Comparison of ENCODE assay signal across 8 mouse cellular contexts in the genomic region with DNA sequence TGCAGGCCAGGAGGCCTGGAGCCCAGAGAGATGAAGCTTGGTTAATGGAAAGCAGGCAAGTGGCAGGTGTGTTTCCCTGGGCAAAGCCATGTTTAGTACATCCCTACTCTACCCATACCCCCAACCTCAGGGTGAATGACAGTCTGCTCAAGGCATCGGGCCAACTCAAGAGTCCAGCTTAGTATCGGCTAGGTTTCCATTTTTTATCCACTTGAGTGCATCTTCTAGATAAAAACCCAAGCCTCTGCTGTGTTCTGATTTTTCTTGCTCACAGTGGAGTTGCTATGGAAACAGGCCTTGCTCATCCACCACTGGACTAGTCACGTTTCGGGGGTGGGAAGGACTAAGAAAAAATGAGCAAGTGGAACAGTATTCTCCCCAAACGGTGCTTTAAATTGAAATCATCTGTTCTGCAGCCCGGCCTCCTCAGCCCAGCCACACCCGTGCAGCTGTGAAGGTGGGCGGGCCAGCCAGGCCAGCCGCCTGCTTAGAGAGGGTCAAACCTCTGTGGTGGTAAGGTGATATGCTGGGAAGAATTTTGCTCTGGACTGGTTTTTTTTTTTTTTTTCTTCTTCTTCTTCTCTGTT.
DNase-seq lines count a peak whose midpoint lies in the region; ATAC-seq and TF ChIP-seq lines count a peak whose summit lies in the region.

No protein-coding gene starts in this region.

- H3K4me3 ChIP-seq in lung, postnatal 0 days (ENCODE audit: low read depth, low read length): no peak overlapping the region
- H3K4me3 ChIP-seq in forebrain, embryonic 16.5 days (replicated peaks; ENCODE audit: low read length): no peak overlapping the region
- no peak overlapping the region for H3K4me3 ChIP-seq in midbrain, embryonic 16.5 days (ENCODE audit: low read depth, low read length)
- no peak overlapping the region for H3K4me3 ChIP-seq in intestine, embryonic 15.5 days (replicated peaks)

- no peak overlapping the region for H3K27ac ChIP-seq in lung, postnatal 0 days (ENCODE audit: low read length)
- H3K27ac ChIP-seq in forebrain, embryonic 16.5 days (ENCODE audit: low read length): peak overlapping the region; percentile 33; the same call in 1 of the 2 replicates
- H3K27ac ChIP-seq in midbrain, embryonic 16.5 days (ENCODE audit: low read length): peak overlapping the region; percentile 93
- no peak overlapping the region for H3K27ac ChIP-seq in intestine, embryonic 15.5 days

- 34% methylated on average over 9 of the region's 9 CpGs for WGBS in lung, postnatal 0 days
- 45% methylated on average over 9 of the region's 9 CpGs for WGBS in forebrain, embryonic 16.5 days
- 19% methylated on average over 9 of the region's 9 CpGs for WGBS in midbrain, embryonic 16.5 days
- WGBS in intestine, embryonic 15.5 days: 53% methylated on average over 9 of the region's 9 CpGs

- no peak overlapping the region for H3K9ac ChIP-seq in lung, postnatal 0 days (replicated peaks; ENCODE audit: low read depth)
- H3K9ac ChIP-seq in forebrain, embryonic 16.5 days (replicated peaks; ENCODE audit: low read depth, low read length): no peak overlapping the region
- H3K9ac ChIP-seq in midbrain, embryonic 16.5 days (ENCODE audit: low read depth, low read length): no peak overlapping the region
- no peak overlapping the region for H3K9ac ChIP-seq in intestine, embryonic 15.5 days

- no peak for TF ChIP-seq CTCF in lung, postnatal 0 days (IDR thresholded peaks at IDR 0.05)

- no peaks in the 10 kb centered on the region for H3K4me1 ChIP-seq in lung, postnatal 0 days (ENCODE audit: insufficient read depth, low read depth, low read length)
- H3K4me1 ChIP-seq in forebrain, embryonic 16.5 days (replicated peaks; ENCODE audit: control insufficient read depth, insufficient read depth, low read length): peaks cover 3% of the 10 kb centered on the region; the same call in 1 of the 2 replicates
- peaks cover 14% of the 10 kb centered on the region for H3K4me1 ChIP-seq in midbrain, embryonic 16.5 days (ENCODE audit: control insufficient read depth, insufficient read depth, low read length)
- H3K4me1 ChIP-seq in intestine, embryonic 15.5 days (replicated peaks): no peaks in the 10 kb centered on the region

- no peaks in the 10 kb centered on the region for H3K27me3 ChIP-seq in lung, postnatal 0 days (replicated peaks; ENCODE audit: insufficient read depth, low read length)
- no peaks in the 10 kb centered on the region for H3K27me3 ChIP-seq in forebrain, embryonic 16.5 days (replicated peaks; ENCODE audit: control insufficient read depth, insufficient read depth, low read length)
- no peaks in the 10 kb centered on the region for H3K27me3 ChIP-seq in midbrain, embryonic 16.5 days (ENCODE audit: control insufficient read depth, insufficient read depth, low read depth, low read length)
- H3K27me3 ChIP-seq in intestine, embryonic 15.5 days (replicated peaks): no peaks in the 10 kb centered on the region

- no peaks in the 10 kb centered on the region for H3K36me3 ChIP-seq in lung, postnatal 0 days (ENCODE audit: insufficient read depth, low read length)
- no peaks in the 10 kb centered on the region for H3K36me3 ChIP-seq in forebrain, embryonic 16.5 days (ENCODE audit: control insufficient read depth, insufficient read depth)
- no peaks in the 10 kb centered on the region for H3K36me3 ChIP-seq in midbrain, embryonic 16.5 days (ENCODE audit: control insufficient read depth, insufficient read depth, low read length)
- H3K36me3 ChIP-seq in intestine, embryonic 15.5 days: no peaks in the 10 kb centered on the region

- no peak for ATAC-seq in lung, postnatal 0 days
- peak; percentile 79 for ATAC-seq in forebrain, embryonic 16.5 days
- ATAC-seq in midbrain, embryonic 16.5 days: peak; percentile 88
- no peak for ATAC-seq in intestine, embryonic 15.5 days

- DNase-seq in lung, postnatal 0 days (ENCODE audit: low spot score): peak; percentile 21
- no peak for DNase-seq in lung, postnatal 36 days
- DNase-seq in layer of hippocampus, adult 9-10 months (ENCODE audit: low spot score): peak; percentile 32
- no peak for DNase-seq in urinary bladder, postnatal 36 days (ENCODE audit: low spot score in 2 of 2)
- no peak for DNase-seq in spleen, postnatal 14 days (ENCODE audit: low spot score in 2 of 2)

- TF ChIP-seq EP300 in lung, postnatal 0 days (IDR thresholded peaks at IDR 0.05): no peak

- no peaks in the 10 kb centered on the region for H3K9me3 ChIP-seq in lung, postnatal 0 days (ENCODE audit: low read length)
- H3K9me3 ChIP-seq in forebrain, embryonic 16.5 days (ENCODE audit: control insufficient read depth, low read length): no peaks in the 10 kb centered on the region
- no peaks in the 10 kb centered on the region for H3K9me3 ChIP-seq in midbrain, embryonic 16.5 days (replicated peaks; ENCODE audit: control insufficient read depth, low read length, poor library complexity, severe bottlenecking)
- H3K9me3 ChIP-seq in intestine, embryonic 15.5 days: no peaks in the 10 kb centered on the region

- no peak overlapping the region for H3K4me2 ChIP-seq in lung, postnatal 0 days (replicated peaks; ENCODE audit: low read depth, low read length)
- no peak overlapping the region for H3K4me2 ChIP-seq in forebrain, embryonic 16.5 days (ENCODE audit: low read length)
- H3K4me2 ChIP-seq in midbrain, embryonic 16.5 days (ENCODE audit: low read length): peak overlapping the region; percentile 16; the same call in 1 of the 2 replicates
- H3K4me2 ChIP-seq in intestine, embryonic 15.5 days (replicated peaks): no peak overlapping the region

Comparison
In these comparisons a context has a peak if more than half of its experiments do, and no peak if none do; other contexts are left out.
1. DNase-seq: peak in lung, postnatal 0 days (single experiment) and layer of hippocampus, adult 9-10 months (single experiment); none in lung, postnatal 36 days (single experiment), urinary bladder, postnatal 36 days (0 of 2) and spleen, postnatal 14 days (0 of 2).
2. ATAC-seq: peak in forebrain, embryonic 16.5 days (single experiment) and midbrain, embryonic 16.5 days (single experiment); none in lung, postnatal 0 days (single experiment) and intestine, embryonic 15.5 days (single experiment).
3. H3K27ac ChIP-seq: peak in forebrain, embryonic 16.5 days (single experiment) and midbrain, embryonic 16.5 days (single experiment); none in lung, postnatal 0 days (single experiment) and intestine, embryonic 15.5 days (single experiment).